Mouse (Mus musculus) urinary bladder, adult 2 months (tissue): ENCODE results near the gene Tmem204. TPM values are rescaled to one million over a fixed set of nuclear protein-coding genes. Genes with fewer than 3 reads are reported as not detected.
"Not testable (repeated sequence)": the region's sequence is repeated elsewhere in the genome, so short reads cannot be mapped to it uniquely, and the experiment has no call there.

Experiments
- DNase-seq: peaks from one replicate; pipeline ENCODE4 v3.0.0; 2022; ENCODE audit warnings: low spot score
- polyA plus RNA-seq: library from polyadenylated mRNA; depleted of rRNA; stranded (reverse); fragments of >200 nt; gene quantifications from 2 replicates; pipeline ENCODE4 v1.2.3, GENCODE M21; 2012; rRNA removed

Gene Tmem204
- polyA plus RNA-seq, result 36.2 and 42.6 TPM in 2 replicates

- DNase-seq, result no peak
Observed at GRCm38 (mm10) chr17:25083444-25083931, at the start of gene Tmem204. Gene Tmem204 (minus strand): TSS chr17:25083591.

- no peak for DNase-seq
Observed at GRCm38 (mm10) chr17:25130060-25130459, 46.7 kb upstream of the Tmem204 start.

DNA sequence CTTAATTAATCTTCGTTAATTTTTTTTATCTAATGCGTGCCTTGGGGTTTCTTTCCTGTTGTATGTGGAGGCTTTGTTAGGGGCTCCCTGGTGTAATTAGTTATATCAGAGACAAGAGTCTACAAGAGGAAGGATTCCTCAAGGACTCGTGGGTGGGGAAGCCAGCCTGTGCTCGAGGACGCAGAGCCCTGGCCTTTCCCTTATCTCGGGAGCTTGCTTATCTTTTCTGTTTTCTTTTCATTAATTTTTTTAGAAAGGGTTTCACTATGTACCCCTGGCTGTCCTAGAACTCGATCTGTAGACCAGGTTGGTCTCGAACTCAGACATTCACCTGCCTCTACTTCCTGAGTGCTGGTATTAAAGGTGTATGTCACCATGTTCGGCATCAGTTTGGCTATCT is 44.3 kb upstream of the Tmem204 start:
- DNase-seq, result no peak

- no peak for DNase-seq
Observed at GRCm38 (mm10) chr17:25127079-25127478, 43.7 kb upstream of the Tmem204 start.

- not testable (repeated sequence) for DNase-seq
Observed at GRCm38 (mm10) chr17:25125442-25126060, 42.2 kb upstream of the Tmem204 start.

- no peak for DNase-seq
Observed at GRCm38 (mm10) chr17:25123979-25124378, 40.6 kb upstream of the Tmem204 start.

- DNase-seq, result no peak
Observed at GRCm38 (mm10) chr17:25120406-25120805, 37.0 kb upstream of the Tmem204 start, which contains the start of gene Ptx4. Gene Ptx4 (plus strand): TSS chr17:25120760.

GRCm38 (mm10) chr17:25117263-25117662 is 33.9 kb upstream of the Tmem204 start:
- DNase-seq, result no peak

DNA sequence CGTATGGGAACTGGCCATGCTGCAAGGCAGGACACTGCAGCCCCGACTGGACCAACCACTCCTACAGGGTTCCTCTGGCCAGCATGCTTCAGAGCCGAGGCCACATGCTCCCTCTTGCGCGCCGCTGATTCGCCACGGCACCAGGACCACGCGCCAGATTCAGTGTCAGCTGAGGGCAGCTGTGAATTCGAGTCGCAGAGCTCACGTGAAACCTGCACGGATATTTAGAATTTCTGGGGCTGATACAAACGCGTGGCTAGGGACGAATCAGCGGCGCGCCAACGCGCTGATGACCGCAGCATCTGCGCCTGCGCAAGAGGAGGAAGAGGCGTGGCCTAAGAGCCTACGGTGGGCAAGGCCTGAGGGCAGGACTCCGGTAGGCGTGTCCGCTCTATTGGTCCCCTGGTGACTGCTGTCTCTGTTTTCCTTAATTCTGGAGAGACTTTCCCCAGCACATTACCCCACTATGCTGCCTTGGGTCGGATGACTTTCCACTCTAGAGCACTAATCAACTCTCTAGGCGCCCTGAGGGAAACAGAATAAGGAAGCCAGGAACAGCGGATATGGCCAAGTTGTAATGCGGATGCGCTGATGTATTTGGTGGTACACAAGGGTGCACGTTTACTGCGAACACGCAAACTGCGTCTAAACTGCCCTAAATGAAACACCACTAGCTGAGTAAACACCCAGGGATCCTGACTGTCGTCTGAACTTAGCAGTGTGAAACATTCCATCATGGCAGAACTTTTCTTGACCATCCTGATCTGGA is 32.5 kb upstream of the Tmem204 start, which contains the start of gene Telo2:
Gene Telo2, minus strand, starts transcription at position 304 of the 769 bp plus-strand sequence.
- peak; percentile 85 for DNase-seq

DNA sequence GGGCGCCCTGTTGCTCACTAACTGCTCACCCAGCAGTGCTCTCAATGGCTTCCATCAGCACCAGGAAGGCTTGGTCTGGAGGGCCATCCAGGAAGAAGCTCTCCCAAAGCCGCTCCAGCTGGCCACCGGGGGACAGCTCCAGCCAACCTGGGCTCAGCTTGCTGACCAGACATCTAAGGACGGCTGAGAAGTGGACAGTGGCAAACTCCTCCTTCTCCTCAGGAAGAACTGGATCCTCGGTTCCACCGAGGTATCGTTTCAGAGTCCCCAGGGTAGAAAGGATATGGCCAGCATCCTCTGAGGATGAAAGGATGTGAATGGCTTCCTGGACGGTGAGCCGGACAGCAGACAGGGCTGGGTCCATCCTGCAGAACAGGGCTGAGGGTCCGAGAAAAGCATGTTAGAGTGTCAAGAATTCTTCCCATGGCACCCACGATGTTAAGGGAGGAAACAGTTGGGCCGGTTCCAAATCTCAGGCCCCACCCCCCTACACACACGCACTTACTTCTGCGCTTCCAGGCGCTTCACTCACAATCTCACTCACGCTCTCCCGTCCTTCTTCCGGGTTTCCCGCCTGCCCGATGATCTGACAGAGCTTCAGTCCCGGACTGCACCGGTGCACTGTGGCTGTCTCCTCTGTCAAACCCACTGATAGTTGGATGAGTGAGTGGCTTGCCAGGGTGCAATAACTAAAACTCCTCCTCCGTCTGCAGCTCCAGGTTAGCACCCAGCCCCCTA is 31.7 kb upstream of the Tmem204 start:
- DNase-seq, result no peak

GRCm38 (mm10) chr17:25112423-25112810 is 29.0 kb upstream of the Tmem204 start:
- no peak for DNase-seq

- DNase-seq, result no peak
Observed at GRCm38 (mm10) chr17:25111739-25112422, 28.5 kb upstream of the Tmem204 start.

- no peak for DNase-seq
Observed at GRCm38 (mm10) chr17:25111220-25111619, 27.8 kb upstream of the Tmem204 start.

GRCm38 (mm10) chr17:25110590-25110989 is 27.2 kb upstream of the Tmem204 start:
- DNase-seq, result no peak

GRCm38 (mm10) chr17:25109578-25109977 is 26.2 kb upstream of the Tmem204 start:
- DNase-seq, result no peak

GRCm38 (mm10) chr17:25107786-25108185 is 24.4 kb upstream of the Tmem204 start:
- DNase-seq, result no peak

DNA sequence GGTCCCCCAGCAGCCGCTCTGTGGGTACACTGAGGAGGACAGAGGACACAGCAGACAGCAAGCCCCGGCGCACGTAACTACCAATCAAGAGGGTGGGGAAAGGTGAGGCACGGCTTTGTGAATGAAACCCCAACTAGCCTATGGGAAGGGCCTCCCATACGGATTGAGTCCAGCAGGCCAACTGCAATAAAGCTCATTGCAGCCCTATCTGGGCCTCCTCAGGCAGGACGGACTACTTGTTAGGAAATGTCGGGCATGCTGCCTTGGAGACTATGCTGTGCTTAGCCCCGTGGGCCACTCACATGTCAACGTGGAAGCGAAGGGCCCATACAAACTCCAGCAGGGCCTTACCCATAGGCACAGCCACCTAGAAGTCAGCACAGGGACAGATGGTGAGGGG is 17.9 kb upstream of the Tmem204 start:
- no peak for DNase-seq

- no peak for DNase-seq
Observed at GRCm38 (mm10) chr17:25100052-25100451, 16.7 kb upstream of the Tmem204 start.

GRCm38 (mm10) chr17:25096221-25096620 is 12.8 kb upstream of the Tmem204 start:
- no peak for DNase-seq

GRCm38 (mm10) chr17:25090450-25090849 is 7.1 kb upstream of the Tmem204 start:
- DNase-seq, result no peak

DNA sequence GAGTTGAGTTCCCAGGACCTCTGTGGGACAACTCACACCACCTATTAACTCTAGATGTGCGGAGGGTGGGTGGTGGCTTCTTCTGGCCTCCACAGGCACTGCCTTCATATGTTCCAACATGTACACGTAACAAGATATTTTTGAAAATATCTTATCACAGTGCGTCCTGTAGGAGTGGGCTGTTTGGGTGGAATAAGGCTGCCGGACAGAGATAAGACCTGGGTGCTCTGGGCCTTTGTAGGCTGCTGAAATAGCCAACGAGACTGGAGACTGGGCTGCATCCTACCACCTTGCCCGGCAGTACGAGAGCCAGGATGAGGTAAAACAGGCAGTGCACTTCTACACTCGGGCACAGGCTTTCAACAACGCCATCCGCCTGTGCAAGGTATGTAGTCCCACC is 5.8 kb upstream of the Tmem204 start:
- DNase-seq, result no peak

- DNase-seq, result no peak
Observed at GRCm38 (mm10) chr17:25086724-25087123, 3.3 kb upstream of the Tmem204 start.
